23 mouse cellular contexts compared by ENCODE assay signal in the genomic region with DNA sequence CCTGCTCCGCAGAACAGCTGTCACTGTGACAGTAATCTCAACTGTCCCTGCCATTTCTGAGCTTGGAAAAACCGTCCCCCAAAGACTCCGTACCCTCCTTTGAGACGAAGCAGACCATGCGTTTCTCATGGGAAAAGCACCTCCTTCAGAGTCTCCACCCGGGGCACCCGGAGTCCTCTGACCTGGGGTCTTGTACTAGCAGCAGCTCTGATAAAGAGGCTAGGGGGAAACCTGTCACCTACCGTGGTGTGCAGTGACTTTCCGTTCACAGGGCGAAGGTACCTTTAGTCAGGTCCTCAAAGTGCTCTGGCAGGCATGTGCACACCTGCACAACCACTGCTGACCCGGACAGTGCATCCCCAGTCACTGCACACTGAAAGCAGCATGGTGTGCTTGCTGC. TPM values are rescaled to one million over a fixed set of nuclear protein-coding genes. Genes with fewer than 3 reads are reported as not detected.
"Had no signal": no experiment of that assay in that cellular context is flagged by ENCODE, and none has a peak within 500 bp of the region (broad histone marks: within the 10 kb centered on the region; RNA-seq: fewer than 3 reads in every experiment).

No protein-coding gene starts in this region.

- H3K27me3 ChIP-seq: liver, embryonic 15.5 days; midbrain, embryonic 12.5 days; neural tube, embryonic 12.5 days; stomach, embryonic 15.5 days had no signal

- ATAC-seq: midbrain, embryonic 16.5 days had no signal

- H3K4me2 ChIP-seq: liver, embryonic 15.5 days; lung, embryonic 14.5 days; midbrain, embryonic 12.5 days; neural tube, embryonic 12.5 days; stomach, embryonic 15.5 days had no signal

- H3K27ac ChIP-seq: liver, embryonic 15.5 days; midbrain, embryonic 10.5 days; midbrain, embryonic 12.5 days; neural tube, embryonic 12.5 days; stomach, embryonic 15.5 days; stomach, postnatal 0 days had no signal

- DNase-seq: lung, adult 18-20 months; lung, embryonic 14.5 days; lung, postnatal 10 days; lung, postnatal 4 days; midbrain, embryonic 14.5 days; right cerebral cortex, postnatal 14 days; thymus, adult 2 months; thymus, postnatal 25 days; thymus, postnatal 4 days had no signal

- H3K4me3 ChIP-seq: liver, embryonic 15.5 days; midbrain, embryonic 10.5 days; midbrain, embryonic 12.5 days; neural tube, embryonic 12.5 days; stomach, embryonic 15.5 days had no signal

- H3K9me3 ChIP-seq: liver, embryonic 15.5 days; midbrain, embryonic 10.5 days; midbrain, embryonic 12.5 days; neural tube, embryonic 12.5 days; stomach, embryonic 15.5 days had no signal

RNA-seq across cellular contexts. Expression of gene Otos, which starts 12.0 kb away (rescaled TPM):
- total RNA-seq: neutrophil, adult 5-6 weeks had no signal
- polyA plus RNA-seq: lung, embryonic 14.5 days; lung, embryonic 16.5 days; midbrain, embryonic 12.5 days; neural tube, embryonic 12.5 days; testis, adult 2 months had no signal

RNA-seq across cellular contexts. Expression of gene Olfr12, which starts 19.1 kb away (rescaled TPM):
- total RNA-seq: megakaryocyte-erythroid progenitor cell, adult 5-6 weeks had no signal
- polyA plus RNA-seq: liver, embryonic 15.5 days; lung, embryonic 14.5 days; lung, embryonic 16.5 days; midbrain, embryonic 10.5 days; midbrain, embryonic 14.5 days; midbrain, embryonic 16.5 days; neural tube, embryonic 12.5 days; neural tube, embryonic 14.5 days; spleen, adult 2 months; stomach, embryonic 15.5 days; stomach, postnatal 0 days; urinary bladder, adult 2 months had no signal

RNA-seq across cellular contexts. Expression of gene Olfr1410, which starts 31.1 kb away (rescaled TPM):
- total RNA-seq: megakaryocyte-erythroid progenitor cell, adult 5-6 weeks; neutrophil, adult 5-6 weeks had no signal
- polyA plus RNA-seq: liver, embryonic 15.5 days; lung, embryonic 14.5 days; lung, embryonic 16.5 days; midbrain, embryonic 10.5 days; midbrain, embryonic 12.5 days; midbrain, embryonic 14.5 days; midbrain, embryonic 16.5 days; neural tube, embryonic 12.5 days; neural tube, embryonic 14.5 days; spleen, adult 2 months; stomach, embryonic 15.5 days; stomach, postnatal 0 days; urinary bladder, adult 2 months had no signal

RNA-seq across cellular contexts. Expression of gene Olfr1411, which starts 42.5 kb away (rescaled TPM):
- total RNA-seq: megakaryocyte-erythroid progenitor cell, adult 5-6 weeks; neutrophil, adult 5-6 weeks had no signal
- polyA plus RNA-seq: liver, embryonic 15.5 days; lung, embryonic 14.5 days; lung, embryonic 16.5 days; midbrain, embryonic 10.5 days; midbrain, embryonic 12.5 days; midbrain, embryonic 14.5 days; midbrain, embryonic 16.5 days; neural tube, embryonic 12.5 days; neural tube, embryonic 14.5 days; spleen, adult 2 months; stomach, embryonic 15.5 days; stomach, postnatal 0 days; testis, adult 2 months; urinary bladder, adult 2 months had no signal
